Mouse (Mus musculus): ENCODE data around the gene Katnb1.
A peak's percentile ranks its signal among the peaks of the same experiment; 100 is the strongest.

Katnb1 gene

GRCm38 (mm10) chr8:95080381-95081341, at the start of gene Katnb1:
Katnb1 (plus strand) TSS chr8:95081186.
- peak; percentile 98 for DNase-seq

- peak; percentile 56 for DNase-seq
Measured at GRCm38 (mm10) chr8:95037106-95037925, 43.7 kb upstream of the Katnb1 start.

GRCm38 (mm10) chr8:95041883-95042784, 38.9 kb upstream of the Katnb1 start:
- DNase-seq = peak; percentile 55

- no peak for DNase-seq
Measured at GRCm38 (mm10) chr8:95044811-95045210, 36.2 kb upstream of the Katnb1 start.

- no peak for DNase-seq
Measured at GRCm38 (mm10) chr8:95046982-95047381, 34.0 kb upstream of the Katnb1 start.

- DNase-seq = no peak
Measured at GRCm38 (mm10) chr8:95047884-95048680, 32.9 kb upstream of the Katnb1 start.

- no peak for DNase-seq
Measured at GRCm38 (mm10) chr8:95049636-95050035, 31.4 kb upstream of the Katnb1 start.

- DNase-seq = no peak
Measured at GRCm38 (mm10) chr8:95054438-95054837, 26.5 kb upstream of the Katnb1 start.

GRCm38 (mm10) chr8:95054927-95055510, 26.0 kb upstream of the Katnb1 start, which contains the start of gene Drc7:
Drc7 (plus strand) TSS chr8:95055103.
- DNase-seq = no peak

GRCm38 (mm10) chr8:95056414-95056813, 24.6 kb upstream of the Katnb1 start:
- DNase-seq = no peak

GRCm38 (mm10) chr8:95058661-95059060, 22.3 kb upstream of the Katnb1 start:
- DNase-seq = no peak

GRCm38 (mm10) chr8:95059812-95060533, 21.0 kb upstream of the Katnb1 start:
- DNase-seq = peak; percentile 57

- DNase-seq = no peak
Measured at GRCm38 (mm10) chr8:95064531-95064930, 16.5 kb upstream of the Katnb1 start.

GRCm38 (mm10) chr8:95067582-95067981, 13.4 kb upstream of the Katnb1 start:
- peak; percentile 84 for DNase-seq

- DNase-seq = no peak
Measured at GRCm38 (mm10) chr8:95075504-95075903, 5.5 kb upstream of the Katnb1 start.

- no peak for DNase-seq
Measured at GRCm38 (mm10) chr8:95076151-95076550, 4.8 kb upstream of the Katnb1 start.

- DNase-seq = no peak
Measured at GRCm38 (mm10) chr8:95078055-95078454, 2.9 kb upstream of the Katnb1 start.

GRCm38 (mm10) chr8:95079305-95079704, 1.7 kb upstream of the Katnb1 start:
- no peak for DNase-seq

GRCm38 (mm10) chr8:95081650-95082049, 664 bp downstream of the Katnb1 start:
- no peak for DNase-seq

- no peak for DNase-seq
Measured at GRCm38 (mm10) chr8:95084261-95084660, 3.3 kb downstream of the Katnb1 start.
